Mouse (Mus musculus): ENCODE measurements around the gene Armc12.

DNA sequence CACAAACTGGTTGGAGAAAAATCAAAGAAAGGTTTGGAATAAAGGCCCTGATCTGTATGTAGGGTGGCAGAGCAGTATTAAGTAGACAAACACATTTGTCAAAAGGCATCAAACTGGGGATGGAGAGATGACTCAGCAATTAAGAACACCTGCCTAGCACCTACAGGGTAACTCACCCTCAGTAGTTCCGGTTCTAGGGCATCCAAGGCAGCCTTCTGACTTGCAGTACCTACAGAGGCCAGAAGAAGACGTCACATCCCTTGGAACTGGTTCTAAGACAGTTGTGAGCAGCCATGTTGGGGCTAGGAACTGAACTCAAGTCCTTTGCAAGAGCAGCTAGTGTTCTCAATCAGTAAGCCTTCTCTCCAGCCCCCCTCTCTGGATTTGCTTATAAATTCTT lies 31.4 kb upstream of the Armc12 start:
- TF ChIP-seq CTCF (IDR thresholded peaks at IDR 0.05; ENCODE audit: borderline replicate concordance, control insufficient read depth, extremely low read depth, insufficient read depth, low read length, poor library complexity): no peak
- no peak for TF ChIP-seq POLR2A (IDR thresholded peaks at IDR 0.05; ENCODE audit: control insufficient read depth, extremely low read depth, insufficient read depth, low read length, poor library complexity)
